Mouse (Mus musculus) hindbrain, embryonic 15.5 days (tissue): ENCODE data around the gene Snx20. TPM values are rescaled to one million over a fixed set of nuclear protein-coding genes. Genes with fewer than 3 reads are reported as not detected.

Source experiments
- ATAC-seq: fragments of 200-750 bp; cut with Nextera tagmentation; 2 replicates; pipeline ENCODE4 v1.8.0; 2017; ENCODE audit warnings: low read depth, moderate number of reproducible peaks, moderate TSS enrichment; ENCODE audit not compliant: low FRiP score
- H3K27ac ChIP-seq: fragments of 300-500 bp; sonication (generic); replicated peaks from 2 replicates; pipeline ENCODE4 v1.5.1; 2015; ENCODE audit warnings: mild to moderate bottlenecking, inconsistent platforms
- H3K27me3 ChIP-seq: fragments of 300-500 bp; sonication (generic); 2 replicates; pipeline ENCODE4 v1.6.1; 2015; ENCODE audit warnings: control low read depth, inconsistent platforms
- H3K36me3 ChIP-seq: fragments of 300-500 bp; sonication (generic); 2 replicates; pipeline ENCODE4 v1.6.1; 2015; ENCODE audit warnings: control low read depth, inconsistent platforms
- H3K4me1 ChIP-seq: fragments of 300-500 bp; sonication (generic); replicated peaks from 2 replicates; pipeline ENCODE4 v1.6.1; 2015; ENCODE audit warnings: control low read depth, inconsistent platforms
- H3K4me2 ChIP-seq: fragments of 300-500 bp; sonication (generic); 2 replicates; pipeline ENCODE4 v1.6.1; 2015; ENCODE audit warnings: moderate library complexity, mild to moderate bottlenecking, inconsistent platforms
- H3K4me3 ChIP-seq: fragments of 300-500 bp; sonication (generic); 2 replicates; pipeline ENCODE4 v1.5.1; 2015; ENCODE audit warnings: mild to moderate bottlenecking, inconsistent platforms
- H3K9ac ChIP-seq: fragments of 300-500 bp; sonication (generic); 2 replicates; pipeline ENCODE4 v1.6.1; 2015; ENCODE audit warnings: inconsistent platforms
- H3K9me3 ChIP-seq: fragments of 300-500 bp; sonication (generic); 2 replicates; pipeline ENCODE4 v1.6.1; 2016; ENCODE audit warnings: control low read depth, inconsistent platforms
- WGBS: fragments of 180-500 bp; shearing (Covaris S2); methylation state at CpG from one replicate; pipeline ENCODE4 v1.1.7; 2015; 5-methylcytosine and 5-hydroxymethylcytosine counted together
- polyA plus RNA-seq: library from polyadenylated mRNA; unstranded; fragments of >200 nt; fragmentation: Nextera tagmentation; extraction: Ambion mirVana; gene quantifications from 2 replicates; pipeline ENCODE4 v1.2.1, GENCODE M21; 2015

Snx20 gene
- polyA plus RNA-seq, 1 experiment from 2014 or later: 1.6 TPM

- 60% methylated on average over 9 of the region's 9 CpGs for WGBS
- no peak for ATAC-seq
- no peaks in the 10 kb centered on the region for H3K9me3 ChIP-seq
- H3K36me3 ChIP-seq: no peaks in the 10 kb centered on the region
- no peak overlapping the region for H3K9ac ChIP-seq
- no peak overlapping the region for H3K4me2 ChIP-seq
- H3K4me1 ChIP-seq: no peaks in the 10 kb centered on the region
- H3K27me3 ChIP-seq: no peaks in the 10 kb centered on the region
- no peak overlapping the region for H3K4me3 ChIP-seq
- no peak overlapping the region for H3K27ac ChIP-seq
Measured at GRCm38 (mm10) chr8:88637092-88638000, 1.4 kb upstream of the Snx20 start.

GRCm38 (mm10) chr8:88633343-88633765 lies 2.6 kb downstream of the Snx20 start:
- WGBS: 87% methylated on average over 7 of the region's 7 CpGs
- Histone ChIP-seq H3K27ac (no peak overlapping the region), H3K9me3 (no peaks in the 10 kb centered on the region), H3K9ac (no peak overlapping the region), H3K4me2 (no peak overlapping the region), H3K27me3 (no peaks in the 10 kb centered on the region), H3K4me3 (no peak overlapping the region), H3K36me3 (no peaks in the 10 kb centered on the region), H3K4me1 (peaks cover 2% of the 10 kb centered on the region)
- ATAC-seq: no peak

- no peak overlapping the region for H3K4me3 ChIP-seq
- peaks cover 18% of the 10 kb centered on the region for H3K4me1 ChIP-seq
- H3K9me3 ChIP-seq: no peaks in the 10 kb centered on the region
- no peak overlapping the region for H3K27ac ChIP-seq
- no peak overlapping the region for H3K4me2 ChIP-seq
- peaks cover 1% of the 10 kb centered on the region; the same call in 1 of the 2 replicates for H3K27me3 ChIP-seq
- no peak for ATAC-seq
- no peak overlapping the region for H3K9ac ChIP-seq
- H3K36me3 ChIP-seq: no peaks in the 10 kb centered on the region
Measured at GRCm38 (mm10) chr8:88631081-88631480, 4.8 kb downstream of the Snx20 start.

GRCm38 (mm10) chr8:88630225-88630624 lies 5.7 kb downstream of the Snx20 start:
- Histone ChIP-seq H3K4me3 (no peak overlapping the region), H3K9ac (no peak overlapping the region), H3K36me3 (no peaks in the 10 kb centered on the region), H3K4me1 (peaks cover 18% of the 10 kb centered on the region), H3K27me3 (peaks cover 10% of the 10 kb centered on the region), H3K27ac (no peak overlapping the region), H3K9me3 (no peaks in the 10 kb centered on the region), H3K4me2 (no peak overlapping the region)
- 77% methylated on average over 4 of the region's 4 CpGs for WGBS
- no peak for ATAC-seq

- ATAC-seq: no peak
- H3K36me3 ChIP-seq: no peaks in the 10 kb centered on the region
- peak overlapping the region; percentile 95 for H3K4me2 ChIP-seq
- H3K9ac ChIP-seq: peak overlapping the region; percentile 75
- 62% methylated on average over 14 of the region's 14 CpGs for WGBS
- peak overlapping the region; percentile 58 for H3K4me3 ChIP-seq
- H3K9me3 ChIP-seq: no peaks in the 10 kb centered on the region
- peak overlapping the region; percentile 90 for H3K27ac ChIP-seq
- peaks cover 10% of the 10 kb centered on the region for H3K27me3 ChIP-seq
- H3K4me1 ChIP-seq: peaks cover 18% of the 10 kb centered on the region
Measured at GRCm38 (mm10) chr8:88628001-88628774, 7.7 kb downstream of the Snx20 start.

GRCm38 (mm10) chr8:88627265-88627991 lies 8.5 kb downstream of the Snx20 start:
- peak; percentile 83 for ATAC-seq
- H3K9me3 ChIP-seq: no peaks in the 10 kb centered on the region
- peak overlapping the region; percentile 58 for H3K4me3 ChIP-seq
- H3K4me2 ChIP-seq: peak overlapping the region; percentile 95
- peaks cover 18% of the 10 kb centered on the region for H3K4me1 ChIP-seq
- H3K27ac ChIP-seq: peak overlapping the region; percentile 90
- peak overlapping the region; percentile 75 for H3K9ac ChIP-seq
- no peaks in the 10 kb centered on the region for H3K36me3 ChIP-seq
- H3K27me3 ChIP-seq: peaks cover 10% of the 10 kb centered on the region
- under 1% methylated on average over 88 of the region's 105 CpGs for WGBS

GRCm38 (mm10) chr8:88626940-88627264 lies 9.0 kb downstream of the Snx20 start:
- Histone ChIP-seq H3K36me3 (no peaks in the 10 kb centered on the region), H3K4me2 (peak overlapping the region; percentile 95), H3K27ac (peak overlapping the region; percentile 90), H3K27me3 (peaks cover 14% of the 10 kb centered on the region), H3K4me3 (peak overlapping the region; percentile 58), H3K4me1 (peaks cover 18% of the 10 kb centered on the region), H3K9ac (peak overlapping the region; percentile 75), H3K9me3 (no peaks in the 10 kb centered on the region)
- no peak; the same call in 1 of the 2 replicates for ATAC-seq
- WGBS: 15% methylated on average over 19 of the region's 19 CpGs

- Histone ChIP-seq H3K36me3 (no peaks in the 10 kb centered on the region), H3K4me3 (peak overlapping the region; percentile 58), H3K4me1 (peaks cover 18% of the 10 kb centered on the region), H3K27ac (no peak overlapping the region), H3K9ac (no peak overlapping the region; the same call in 1 of the 2 replicates), H3K27me3 (peaks cover 14% of the 10 kb centered on the region), H3K9me3 (no peaks in the 10 kb centered on the region), H3K4me2 (no peak overlapping the region; the same call in 1 of the 2 replicates)
- no peak for ATAC-seq
- WGBS: 81% methylated on average over 3 of the region's 3 CpGs
Measured at GRCm38 (mm10) chr8:88626433-88626832, 9.5 kb downstream of the Snx20 start.

- Histone ChIP-seq H3K4me1 (peaks cover 20% of the 10 kb centered on the region), H3K27ac (no peak overlapping the region), H3K4me2 (no peak overlapping the region), H3K36me3 (no peaks in the 10 kb centered on the region), H3K9me3 (no peaks in the 10 kb centered on the region), H3K4me3 (no peak overlapping the region), H3K27me3 (peaks cover 14% of the 10 kb centered on the region), H3K9ac (no peak overlapping the region)
- WGBS: 72% methylated on average over 3 of the region's 3 CpGs
- no peak for ATAC-seq
Measured at GRCm38 (mm10) chr8:88624276-88624675, 11.7 kb downstream of the Snx20 start.

- Histone ChIP-seq H3K4me1 (peaks cover 18% of the 10 kb centered on the region), H3K27ac (no peak overlapping the region), H3K9ac (no peak overlapping the region), H3K4me3 (no peak overlapping the region), H3K36me3 (no peaks in the 10 kb centered on the region), H3K9me3 (no peaks in the 10 kb centered on the region), H3K27me3 (peaks cover 14% of the 10 kb centered on the region), H3K4me2 (no peak overlapping the region)
- ATAC-seq: no peak
- 67% methylated on average over 3 of the region's 3 CpGs for WGBS
Measured at GRCm38 (mm10) chr8:88623351-88623750, 12.6 kb downstream of the Snx20 start.

- H3K9ac ChIP-seq: no peak overlapping the region
- H3K4me3 ChIP-seq: no peak overlapping the region
- no peak overlapping the region for H3K27ac ChIP-seq
- no peaks in the 10 kb centered on the region for H3K9me3 ChIP-seq
- no peaks in the 10 kb centered on the region for H3K36me3 ChIP-seq
- peaks cover 14% of the 10 kb centered on the region for H3K27me3 ChIP-seq
- ATAC-seq: 0 out of 2 replicates have a peak, but pooled peaks have one; percentile 47
- 0 out of 2 replicates have a peak, but pooled peaks cover 2% of the 10 kb centered on the region for H3K4me1 ChIP-seq
- no peak overlapping the region for H3K4me2 ChIP-seq
- WGBS: 2% methylated on average over 8 of the region's 8 CpGs
Measured at GRCm38 (mm10) chr8:88621408-88621807, 14.5 kb downstream of the Snx20 start.
